Comparison of ENCODE assay signal across 8 mouse cellular contexts in genomic region chr19:46046621-46047025, GRCm38 (mm10). TPM values are rescaled to one million over a fixed set of nuclear protein-coding genes. Genes with fewer than 3 reads are reported as not detected.
A peak's percentile ranks its signal among the peaks of the same experiment; 100 is the strongest.
DNase-seq lines count a peak whose midpoint lies in the region; ATAC-seq lines count a peak whose summit lies in the region.

No protein-coding gene starts in this region.

- no peaks in the 10 kb centered on the region for H3K9me3 ChIP-seq in kidney, embryonic 14.5 days (ENCODE audit: control insufficient read depth, low read length)
- no peaks in the 10 kb centered on the region for H3K9me3 ChIP-seq in forebrain, embryonic 14.5 days (replicated peaks; ENCODE audit: control insufficient read depth, low read length)
- H3K9me3 ChIP-seq in limb, embryonic 12.5 days: no peaks in the 10 kb centered on the region

- ATAC-seq in kidney, embryonic 14.5 days (ENCODE audit: low FRiP score, low TSS enrichment): no peak
- no peak for ATAC-seq in forebrain, embryonic 14.5 days
- no peak for ATAC-seq in limb, embryonic 12.5 days (ENCODE audit: insufficient number of reproducible peaks, insufficient read depth, low FRiP score, low TSS enrichment, low read depth)

- H3K4me1 ChIP-seq in kidney, embryonic 14.5 days (ENCODE audit: control insufficient read depth, insufficient read depth, low read length): peaks cover 38% of the 10 kb centered on the region
- H3K4me1 ChIP-seq in forebrain, embryonic 14.5 days (ENCODE audit: control insufficient read depth, insufficient read depth, low read length): peaks cover 30% of the 10 kb centered on the region
- H3K4me1 ChIP-seq in limb, embryonic 12.5 days (replicated peaks): peaks cover 41% of the 10 kb centered on the region

- WGBS in kidney, embryonic 14.5 days: 5% methylated on average over 10 of the region's 10 CpGs
- 6% methylated on average over 10 of the region's 10 CpGs for WGBS in forebrain, embryonic 14.5 days
- 11% methylated on average over 10 of the region's 10 CpGs for WGBS in limb, embryonic 12.5 days

- H3K27me3 ChIP-seq in kidney, embryonic 14.5 days (ENCODE audit: control insufficient read depth, insufficient read depth, low read length): no peaks in the 10 kb centered on the region
- no peaks in the 10 kb centered on the region for H3K27me3 ChIP-seq in forebrain, embryonic 14.5 days (replicated peaks; ENCODE audit: control insufficient read depth, insufficient read depth, low read length)
- H3K27me3 ChIP-seq in limb, embryonic 12.5 days: no peaks in the 10 kb centered on the region

- H3K27ac ChIP-seq in kidney, embryonic 14.5 days (ENCODE audit: low read depth, low read length): peak overlapping the region; percentile 92; the same call in 1 of the 2 replicates
- no peak overlapping the region; the same call in 1 of the 2 replicates for H3K27ac ChIP-seq in forebrain, embryonic 14.5 days (ENCODE audit: low read depth, low read length)
- H3K27ac ChIP-seq in limb, embryonic 12.5 days: peak overlapping the region; percentile 99

- DNase-seq in kidney, adult 11 months: no peak
- peak; percentile 47 for DNase-seq in forebrain, embryonic 14.5 days (ENCODE audit: low spot score)
- DNase-seq in retina, embryonic 14.5 days (ENCODE audit: low spot score): peak; percentile 21
- DNase-seq in cerebellum, postnatal 14 days: no peak
- DNase-seq in adrenal gland, adult 8-10 months: no peak
- no peak for DNase-seq in urinary bladder, adult 18-20 months (ENCODE audit: low spot score in 2 of 2)

- peak overlapping the region; percentile 75 for H3K4me2 ChIP-seq in kidney, embryonic 14.5 days (replicated peaks; ENCODE audit: low read depth, low read length)
- peak overlapping the region; percentile 100; the same call in 1 of the 2 replicates for H3K4me2 ChIP-seq in forebrain, embryonic 14.5 days (ENCODE audit: low read length)
- H3K4me2 ChIP-seq in limb, embryonic 12.5 days: peak overlapping the region; percentile 98

- H3K36me3 ChIP-seq in kidney, embryonic 14.5 days (ENCODE audit: control insufficient read depth, insufficient read depth, low read length): no peaks in the 10 kb centered on the region
- no peaks in the 10 kb centered on the region for H3K36me3 ChIP-seq in forebrain, embryonic 14.5 days (ENCODE audit: control insufficient read depth, insufficient read depth, low read length)
- no peaks in the 10 kb centered on the region for H3K36me3 ChIP-seq in limb, embryonic 12.5 days

- no peak overlapping the region; the same call in 1 of the 2 replicates for H3K4me3 ChIP-seq in kidney, embryonic 14.5 days (ENCODE audit: low read length)
- no peak overlapping the region for H3K4me3 ChIP-seq in forebrain, embryonic 14.5 days (ENCODE audit: low read depth, low read length)
- H3K4me3 ChIP-seq in limb, embryonic 12.5 days (replicated peaks): peak overlapping the region; percentile 95; the same call in 1 of the 2 replicates

- H3K9ac ChIP-seq in kidney, embryonic 14.5 days (ENCODE audit: low read depth, low read length): no peak overlapping the region
- no peak overlapping the region for H3K9ac ChIP-seq in forebrain, embryonic 14.5 days (ENCODE audit: low read length)
- no peak overlapping the region for H3K9ac ChIP-seq in limb, embryonic 12.5 days (replicated peaks)

RNA-seq across cellular contexts. Expression of gene Ldb1, which starts 1.6 kb away (rescaled TPM):
- polyA plus RNA-seq in kidney, embryonic 14.5 days (2014; fragmentation: Nextera tagmentation; extraction: Ambion mirVana): 79.6 and 97.2 TPM in 2 replicates
- polyA plus RNA-seq in forebrain, embryonic 14.5 days (2014; fragmentation: Nextera tagmentation; extraction: Ambion mirVana): 107 and 116 TPM in 2 replicates
- 135 and 145 TPM in 2 replicates for polyA plus RNA-seq in limb, embryonic 12.5 days (2016; fragmentation: Nextera tagmentation; extraction: Ambion mirVana)
- total RNA-seq in adrenal gland, adult 8-10 months (2022): 100 to 1,000 TPM in 2 of 4 experiments, 10 to 100 TPM in 2; 55.5 to 115 (median 89.6) TPM

RNA-seq across cellular contexts. Expression of gene Pprc1, which starts 1.9 kb away (rescaled TPM):
- polyA plus RNA-seq in kidney, embryonic 14.5 days (2014; fragmentation: Nextera tagmentation; extraction: Ambion mirVana): 39.5 and 54.4 TPM in 2 replicates
- polyA plus RNA-seq in forebrain, embryonic 14.5 days (2014; fragmentation: Nextera tagmentation; extraction: Ambion mirVana): 24.1 and 29.8 TPM in 2 replicates
- 32.7 and 39.1 TPM in 2 replicates for polyA plus RNA-seq in limb, embryonic 12.5 days (2016; fragmentation: Nextera tagmentation; extraction: Ambion mirVana)
- total RNA-seq in adrenal gland, adult 8-10 months (2022): 10 to 100 TPM; 27.8 to 37.8 (median 34.3) TPM

RNA-seq across cellular contexts. Expression of gene Nolc1, which starts 29.0 kb away (rescaled TPM):
- polyA plus RNA-seq in kidney, embryonic 14.5 days (2014; fragmentation: Nextera tagmentation; extraction: Ambion mirVana): 80.6 and 114 TPM in 2 replicates
- polyA plus RNA-seq in forebrain, embryonic 14.5 days (2014; fragmentation: Nextera tagmentation; extraction: Ambion mirVana): 67.2 and 73.6 TPM in 2 replicates
- 107 TPM in 2 replicates for polyA plus RNA-seq in limb, embryonic 12.5 days (2016; fragmentation: Nextera tagmentation; extraction: Ambion mirVana)
- total RNA-seq in adrenal gland, adult 8-10 months (2022): 10 to 100 TPM; 43.3 to 47.8 (median 45.5) TPM

RNA-seq across cellular contexts. Expression of gene Hps6, which starts 43.3 kb away (rescaled TPM):
- polyA plus RNA-seq in kidney, embryonic 14.5 days (2014; fragmentation: Nextera tagmentation; extraction: Ambion mirVana): 2.8 and 4.2 TPM in 2 replicates
- 0.98 and 1.4 TPM in 2 replicates for polyA plus RNA-seq in forebrain, embryonic 14.5 days (2014; fragmentation: Nextera tagmentation; extraction: Ambion mirVana)
- polyA plus RNA-seq in limb, embryonic 12.5 days (2016; fragmentation: Nextera tagmentation; extraction: Ambion mirVana): 6.4 and 7.2 TPM in 2 replicates
- 10 to 100 TPM; 13.0 to 25.3 (median 19.9) TPM for total RNA-seq in adrenal gland, adult 8-10 months (2022)

RNA-seq across cellular contexts. Expression of gene Armh3, which starts 48.3 kb away (rescaled TPM):
- 9.0 and 17.0 TPM in 2 replicates for polyA plus RNA-seq in kidney, embryonic 14.5 days (2014; fragmentation: Nextera tagmentation; extraction: Ambion mirVana)
- polyA plus RNA-seq in forebrain, embryonic 14.5 days (2014; fragmentation: Nextera tagmentation; extraction: Ambion mirVana): 17.0 and 19.4 TPM in 2 replicates
- polyA plus RNA-seq in limb, embryonic 12.5 days (2016; fragmentation: Nextera tagmentation; extraction: Ambion mirVana): 19.8 and 19.9 TPM in 2 replicates
- total RNA-seq in adrenal gland, adult 8-10 months (2022): 10 to 100 TPM; 19.0 to 27.7 (median 20.8) TPM

Comparison
In these comparisons a context has a peak if more than half of its experiments do, and no peak if none do; other contexts are left out.
1. DNase-seq: peak in forebrain, embryonic 14.5 days (single experiment) and retina, embryonic 14.5 days (single experiment); none in kidney, adult 11 months (single experiment), cerebellum, postnatal 14 days (0 of 2), adrenal gland, adult 8-10 months (single experiment) and urinary bladder, adult 18-20 months (0 of 2).
2. Peak in every context shown above with its lines, with median percentiles within 50 percentile points of each other: H3K4me2 ChIP-seq.